Mouse (Mus musculus) stomach, postnatal 0 days (tissue): ENCODE results near the gene Timm22. TPM values are rescaled to one million over a fixed set of nuclear protein-coding genes. Genes with fewer than 3 reads are reported as not detected.

ENCODE experiments used
- ATAC-seq: fragments of 200-750 bp; cut with Nextera tagmentation; 2 replicates; pipeline ENCODE4 v1.8.0; 2017; ENCODE audit not compliant: low FRiP score, low TSS enrichment
- DNase-seq: peaks from one replicate; pipeline ENCODE4 v3.0.0-alpha.2; 2016; ENCODE audit warnings: low spot score
- H3K27ac ChIP-seq: fragments of 300-500 bp; sonication (generic); replicated peaks from 2 replicates; pipeline ENCODE4 v1.5.1; 2014; ENCODE audit warnings: mild to moderate bottlenecking, control low read depth
- H3K27me3 ChIP-seq: fragments of 300-500 bp; sonication (generic); 2 replicates; pipeline ENCODE4 v1.6.1; 2014; ENCODE audit warnings: low read length; ENCODE audit not compliant: control insufficient read depth, insufficient read depth
- H3K36me3 ChIP-seq: fragments of 300-500 bp; sonication (generic); 2 replicates; pipeline ENCODE4 v1.6.1; 2014; ENCODE audit warnings: low read length, mixed read lengths; ENCODE audit not compliant: control insufficient read depth, insufficient read depth
- H3K4me1 ChIP-seq: fragments of 300-500 bp; sonication (generic); replicated peaks from 2 replicates; pipeline ENCODE4 v1.6.1; 2014; ENCODE audit warnings: antibody characterized with exemption; ENCODE audit not compliant: control insufficient read depth, insufficient read depth
- H3K4me2 ChIP-seq: fragments of 300-500 bp; sonication (generic); replicated peaks from 2 replicates; pipeline ENCODE4 v1.6.1; 2014; ENCODE audit warnings: low read depth, mild to moderate bottlenecking, control low read depth, moderate library complexity
- H3K4me3 ChIP-seq: fragments of 300-500 bp; sonication (generic); 2 replicates; pipeline ENCODE4 v1.5.1; 2014; ENCODE audit warnings: low read depth, low read length, control low read depth
- H3K9ac ChIP-seq: fragments of 300-500 bp; sonication (generic); 2 replicates; pipeline ENCODE4 v1.6.1; 2014; ENCODE audit warnings: mild to moderate bottlenecking, low read length, control low read depth, mixed read lengths
- H3K9me3 ChIP-seq: fragments of 300-500 bp; sonication (generic); 2 replicates; pipeline ENCODE4 v1.6.1; 2016; ENCODE audit warnings: low read length; ENCODE audit not compliant: control insufficient read depth
- CTCF ChIP-seq: IDR thresholded peaks from 2 replicates; pipeline ENCODE4 v1.5.1; 2016; ENCODE audit warnings: antibody characterized with exemption, low read depth, mild to moderate bottlenecking, moderate library complexity
- EP300 ChIP-seq: optimal IDR thresholded peaks from 2 replicates; pipeline ENCODE3; 2016; ENCODE audit warnings: antibody characterized with exemption
- WGBS: fragments of 180-500 bp; shearing (Covaris S2); extraction: QIAGEN DNeasy Blood & Tissue Kit; methylation state at CpG from one replicate; pipeline ENCODE4 v1.1.7; 2014; 5-methylcytosine and 5-hydroxymethylcytosine counted together
- polyA plus RNA-seq: library from polyadenylated mRNA; unstranded; fragments of >200 nt; fragmentation: Nextera tagmentation; extraction: Ambion mirVana; gene quantifications from 2 replicates; pipeline ENCODE4 v1.2.1, GENCODE M21; 2015

The Timm22 gene
- polyA plus RNA-seq, 1 experiment from 2014 or later, result 82.1 TPM

DNA sequence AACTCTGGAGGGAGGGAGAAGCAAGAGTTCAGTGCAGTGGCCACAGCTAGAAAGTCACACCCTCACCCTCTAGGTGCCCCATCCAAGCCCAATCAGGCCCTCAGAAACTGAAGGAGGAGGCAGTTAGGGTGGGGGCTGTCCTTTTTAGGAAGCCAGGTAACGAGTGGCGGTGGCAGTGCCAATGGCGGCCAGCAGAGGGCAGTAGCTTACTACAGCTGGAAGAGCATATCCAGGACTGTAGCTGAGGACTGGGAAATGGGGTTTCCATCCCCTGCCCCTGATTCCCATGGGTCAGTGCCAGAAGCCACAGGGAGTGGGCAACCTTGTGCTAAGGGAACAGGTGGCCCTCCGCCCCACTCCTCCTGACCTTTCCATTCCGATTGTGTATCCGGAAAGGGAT is 49.5 kb downstream of the Timm22 start:
- Histone ChIP-seq H3K4me1 (no peaks in the 10 kb centered on the region), H3K9me3 (no peaks in the 10 kb centered on the region), H3K4me2 (no peak overlapping the region), H3K4me3 (no peak overlapping the region), H3K9ac (no peak overlapping the region), H3K27me3 (no peaks in the 10 kb centered on the region), H3K27ac (no peak overlapping the region), H3K36me3 (peaks cover 22% of the 10 kb centered on the region)
- 18% methylated on average over 6 of the region's 6 CpGs for WGBS
- peak; percentile 89 for DNase-seq
- TF ChIP-seq EP300, result no peak
- peak; percentile 98 for TF ChIP-seq CTCF
- peak; percentile 53 for ATAC-seq

DNA sequence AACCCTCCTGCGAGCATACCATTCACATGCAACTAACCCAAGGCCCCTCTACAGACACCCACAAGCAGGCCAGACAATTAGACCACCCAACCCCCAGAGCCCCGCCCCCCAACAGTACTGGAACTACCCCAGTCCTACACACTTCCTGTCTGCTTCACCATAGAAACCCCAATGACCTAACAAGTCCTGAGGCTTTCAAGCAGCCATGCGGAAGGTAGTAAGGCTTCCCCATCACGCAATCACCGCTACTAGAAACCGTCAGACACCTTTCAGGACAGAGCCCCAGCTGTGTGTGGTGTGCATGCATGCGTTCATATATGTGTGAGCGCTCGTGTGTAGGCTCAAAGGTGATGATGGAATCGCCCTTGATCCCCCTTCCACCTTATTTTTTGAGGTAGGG is 50.1 kb downstream of the Timm22 start:
- peaks cover 25% of the 10 kb centered on the region for H3K36me3 ChIP-seq
- ATAC-seq, result no peak; the same call in 1 of the 2 replicates
- H3K9me3 ChIP-seq, result no peaks in the 10 kb centered on the region
- H3K4me2 ChIP-seq, result no peak overlapping the region
- WGBS, result 73% methylated on average over 10 of the region's 10 CpGs
- TF ChIP-seq EP300 (no peak), CTCF (no peak)
- no peak for DNase-seq
- no peak overlapping the region for H3K4me3 ChIP-seq
- H3K4me1 ChIP-seq, result no peaks in the 10 kb centered on the region
- H3K27ac ChIP-seq, result no peak overlapping the region
- H3K27me3 ChIP-seq, result no peaks in the 10 kb centered on the region
- no peak overlapping the region for H3K9ac ChIP-seq

DNA sequence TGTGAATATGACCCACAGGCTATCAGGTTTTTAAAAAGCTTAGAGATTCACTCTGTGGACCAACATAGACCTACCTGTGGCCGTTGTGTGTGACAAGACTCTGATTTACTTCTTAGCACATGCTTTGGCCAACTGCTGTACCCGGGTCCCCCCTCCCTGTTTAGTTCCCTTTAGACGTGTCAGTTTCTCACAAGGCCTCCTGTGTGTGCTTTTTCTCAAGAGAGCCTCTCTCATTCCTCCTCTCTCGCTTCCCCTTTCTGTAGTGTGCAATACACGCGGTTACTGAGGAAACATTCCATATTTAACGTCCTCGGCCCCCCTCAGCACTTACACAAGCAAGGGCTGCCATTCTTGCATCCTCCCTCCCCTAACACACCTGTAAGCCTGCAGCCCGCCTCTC is 52.0 kb downstream of the Timm22 start:
- H3K9ac ChIP-seq, result no peak overlapping the region
- no peaks in the 10 kb centered on the region for H3K9me3 ChIP-seq
- H3K4me2 ChIP-seq, result no peak overlapping the region
- WGBS, result 74% methylated on average over 9 of the region's 9 CpGs
- H3K4me1 ChIP-seq, result no peaks in the 10 kb centered on the region
- TF ChIP-seq EP300, result no peak
- no peak for TF ChIP-seq CTCF
- H3K36me3 ChIP-seq, result peaks cover 24% of the 10 kb centered on the region
- H3K27me3 ChIP-seq, result no peaks in the 10 kb centered on the region
- H3K4me3 ChIP-seq, result no peak overlapping the region
- no peak for DNase-seq
- H3K27ac ChIP-seq, result no peak overlapping the region
- ATAC-seq, result no peak

DNA sequence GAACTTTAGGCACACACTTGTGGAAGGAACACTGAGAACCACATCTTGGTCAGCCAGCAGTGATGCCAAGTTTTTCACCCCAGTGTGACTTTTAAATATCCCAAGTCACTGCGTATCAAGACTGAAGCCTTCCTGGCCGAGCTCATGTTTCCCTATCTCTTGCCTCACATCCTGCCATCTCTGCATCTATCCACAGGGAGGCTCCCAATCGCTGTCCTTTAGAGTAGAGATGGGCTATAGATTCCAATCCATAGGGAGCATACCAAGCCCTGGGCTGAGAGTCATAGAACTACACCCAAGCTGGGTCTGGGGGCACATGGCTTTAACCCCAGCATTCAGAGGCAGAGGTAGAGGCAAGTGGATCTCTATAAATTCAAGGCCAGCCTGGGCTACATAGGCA is 52.7 kb downstream of the Timm22 start:
- H3K36me3 ChIP-seq, result peaks cover 19% of the 10 kb centered on the region
- no peaks in the 10 kb centered on the region for H3K4me1 ChIP-seq
- no peaks in the 10 kb centered on the region for H3K9me3 ChIP-seq
- H3K4me2 ChIP-seq, result no peak overlapping the region
- 66% methylated on average over 3 of the region's 3 CpGs for WGBS
- H3K27ac ChIP-seq, result no peak overlapping the region
- DNase-seq (no peak), ATAC-seq (no peak)
- H3K9ac ChIP-seq, result no peak overlapping the region
- no peaks in the 10 kb centered on the region for H3K27me3 ChIP-seq
- TF ChIP-seq EP300 (no peak), CTCF (peak; percentile 43)
- no peak overlapping the region for H3K4me3 ChIP-seq

DNA sequence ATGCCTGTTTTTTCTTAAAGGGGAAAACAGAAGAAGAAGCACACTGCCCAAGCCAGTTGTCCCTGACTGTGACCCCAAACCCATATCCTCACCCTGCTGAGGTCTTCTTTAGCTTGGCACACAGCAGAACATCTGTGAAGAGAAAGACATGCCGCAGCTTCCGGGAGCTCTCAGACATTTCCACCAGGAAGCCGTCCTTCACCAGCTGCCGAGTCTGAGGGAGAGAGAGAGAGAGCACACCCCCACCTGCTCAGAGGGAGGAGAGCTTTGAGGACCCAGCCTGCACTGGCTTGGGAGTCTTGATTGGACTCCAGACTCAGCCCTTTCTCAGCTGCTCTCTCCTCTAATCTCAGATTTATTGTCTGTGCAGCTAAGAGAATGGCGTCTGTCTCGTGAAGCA is 54.4 kb downstream of the Timm22 start:
- no peaks in the 10 kb centered on the region for H3K4me1 ChIP-seq
- H3K9me3 ChIP-seq, result no peaks in the 10 kb centered on the region
- WGBS, result 63% methylated on average over 6 of the region's 6 CpGs
- H3K27me3 ChIP-seq, result no peaks in the 10 kb centered on the region
- H3K4me2 ChIP-seq, result no peak overlapping the region
- H3K9ac ChIP-seq, result no peak overlapping the region
- TF ChIP-seq CTCF (no peak), EP300 (no peak)
- H3K27ac ChIP-seq, result no peak overlapping the region
- peaks cover 13% of the 10 kb centered on the region; the same call in 1 of the 2 replicates for H3K36me3 ChIP-seq
- ATAC-seq (no peak), DNase-seq (no peak)
- H3K4me3 ChIP-seq, result no peak overlapping the region

DNA sequence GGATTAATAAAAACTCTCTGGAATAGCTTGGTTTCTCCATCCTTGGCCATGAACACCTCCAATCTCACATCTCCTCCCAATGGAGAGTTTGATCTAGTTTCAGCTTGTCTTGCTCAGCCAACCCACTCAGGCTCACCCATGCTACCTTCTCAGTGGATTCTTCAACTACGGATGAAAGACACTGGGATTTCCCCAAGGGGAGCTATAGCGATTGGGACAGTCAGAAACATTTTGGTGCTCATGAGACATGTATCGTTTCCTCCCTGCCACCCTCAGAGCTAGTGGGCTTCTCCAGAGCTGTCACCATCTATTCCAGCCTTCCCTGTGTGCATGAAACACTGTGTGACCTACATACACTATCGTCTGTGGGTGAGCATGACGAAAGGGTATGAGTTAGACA is 54.9 kb downstream of the Timm22 start:
- no peak overlapping the region for H3K4me3 ChIP-seq

More for the DNA sequence above, 54.9 kb downstream of the Timm22 start:
- H3K9me3 ChIP-seq, result no peaks in the 10 kb centered on the region
- no peaks in the 10 kb centered on the region for H3K27me3 ChIP-seq
- 90% methylated on average over 5 of the region's 5 CpGs for WGBS
- H3K4me1 ChIP-seq, result no peaks in the 10 kb centered on the region
- no peak overlapping the region for H3K4me2 ChIP-seq
- TF ChIP-seq EP300, result no peak
- TF ChIP-seq CTCF, result no peak
- H3K9ac ChIP-seq, result no peak overlapping the region
- H3K36me3 ChIP-seq, result peaks cover 13% of the 10 kb centered on the region; the same call in 1 of the 2 replicates
- no peak overlapping the region for H3K27ac ChIP-seq
- no peak for ATAC-seq
- no peak for DNase-seq
